Mouse (Mus musculus): ENCODE measurements at regions not wholly inside any gene's neighbourhood (a gene's known extent, or its start where the extent isn't known, plus 50 kb on each side); places are given as distances from the start of the nearest gene placed in this dataset.

DNA sequence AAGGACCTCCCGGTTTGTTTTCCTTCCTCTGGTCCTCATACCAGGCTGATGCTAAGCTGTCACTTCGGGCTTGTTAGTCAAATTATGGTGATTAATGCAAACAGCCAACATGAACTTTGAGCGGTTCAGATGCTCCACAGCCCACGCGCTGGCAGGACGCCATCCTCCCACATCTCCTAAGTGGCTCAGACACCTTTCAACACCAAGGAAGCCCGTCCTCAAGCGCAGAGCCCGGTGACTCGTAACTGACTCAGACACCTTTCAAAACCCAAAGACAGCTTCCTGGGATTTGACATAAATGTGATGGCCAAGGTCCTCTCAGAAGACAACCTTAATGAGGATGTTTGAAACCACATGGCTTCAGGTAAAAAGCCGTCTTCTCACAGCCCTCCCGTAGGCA, 121.7 kb upstream of the Cmc1 start:
- TF ChIP-seq POLR2A (IDR thresholded peaks at IDR 0.05; ENCODE audit: borderline replicate concordance, extremely low read depth, insufficient read depth, insufficient read length, poor library complexity, severe bottlenecking) (no peak), CTCF (IDR thresholded peaks at IDR 0.05; ENCODE audit: borderline replicate concordance, extremely low read depth, insufficient read depth, insufficient read length) (no peak)
